Mouse (Mus musculus) spleen, postnatal 10 days (tissue): ENCODE measurements around the gene Olfr16.

Experiments used
- DNase-seq, 2 experiments: peaks; one replicate each; pipeline ENCODE4 v3.0.0; 2021 to 2022; ENCODE audit warnings: low spot score in 2 of 2

The Olfr16 gene

GRCm38 (mm10) chr1:172950160-172950559 is at the start of gene Olfr16:
TSS of gene Olfr16 (plus strand) at chr1:172950409.
- no peak for DNase-seq

DNA sequence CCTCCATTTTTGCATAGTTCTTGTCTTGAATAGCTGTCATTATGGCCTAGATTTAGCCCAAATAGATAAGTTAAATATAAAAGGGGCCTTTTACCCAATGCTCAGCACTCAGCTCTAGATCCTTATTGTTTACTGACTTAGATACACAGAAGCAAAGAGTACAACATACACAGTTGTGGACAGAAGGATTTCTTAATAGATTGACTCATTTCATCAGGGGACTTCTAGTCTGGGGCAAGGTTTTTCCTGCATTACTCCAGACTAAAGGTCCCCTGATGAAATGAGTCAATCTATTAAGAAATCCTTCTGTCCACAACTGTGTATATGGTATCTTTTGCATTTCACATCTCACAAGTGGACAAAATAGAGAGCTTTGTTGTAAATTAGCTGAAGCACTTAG is 46.9 kb upstream of the Olfr16 start:
- DNase-seq: no peak

- no peak for DNase-seq
Observed at GRCm38 (mm10) chr1:172917115-172917514, 33.1 kb upstream of the Olfr16 start.

- no peak for DNase-seq
Observed at GRCm38 (mm10) chr1:172918450-172918849, 31.8 kb upstream of the Olfr16 start.

DNA sequence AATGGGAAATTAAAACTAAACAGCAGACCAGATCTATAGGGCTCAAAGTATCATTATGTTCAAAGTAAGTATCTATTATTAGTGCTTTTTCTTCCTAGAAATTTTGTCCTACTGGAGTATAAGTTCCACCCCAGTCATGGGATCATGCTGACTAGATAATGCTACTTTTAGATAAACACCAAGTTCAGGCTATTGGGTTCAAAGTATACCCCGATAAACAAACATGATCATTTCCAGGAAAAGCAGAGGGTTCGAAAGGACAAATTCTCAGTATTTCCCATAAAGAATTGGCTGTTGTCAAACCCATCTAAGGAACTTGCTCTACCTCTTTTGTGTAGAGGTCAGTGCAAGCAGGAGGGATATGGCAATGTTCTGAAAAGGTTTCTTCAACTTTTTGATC is 18.0 kb upstream of the Olfr16 start:
- no peak for DNase-seq

DNA sequence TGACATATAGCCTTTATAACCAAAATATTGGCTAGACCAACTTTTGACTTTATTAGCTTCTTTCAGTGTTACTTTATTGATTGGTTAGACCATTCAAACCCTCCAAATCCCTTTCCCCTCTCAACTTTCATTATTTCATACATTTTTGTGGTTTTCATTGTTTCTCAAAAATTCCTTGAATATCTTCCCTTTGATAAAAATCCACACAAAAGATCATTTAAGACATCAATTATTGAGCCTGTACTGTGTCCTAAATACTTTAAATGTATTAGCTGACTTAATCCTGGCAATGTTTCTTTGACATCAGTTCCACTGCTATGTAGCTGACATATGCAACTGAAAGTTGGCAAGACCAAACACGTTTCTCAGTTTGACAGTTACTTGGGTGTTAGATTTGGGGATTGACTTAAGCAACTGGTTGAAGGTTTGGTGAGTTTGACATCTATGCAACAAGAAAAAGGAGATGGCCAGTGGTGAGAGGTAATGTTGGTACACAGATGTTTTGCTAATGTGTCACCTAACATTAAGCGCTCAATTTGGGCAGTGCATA is 1.0 kb downstream of the Olfr16 start:
- DNase-seq: no peak

GRCm38 (mm10) chr1:172955376-172955775 is 5.2 kb downstream of the Olfr16 start:
- DNase-seq: no peak

- no peak for DNase-seq
Observed at GRCm38 (mm10) chr1:172960452-172960851, 10.2 kb downstream of the Olfr16 start.

DNA sequence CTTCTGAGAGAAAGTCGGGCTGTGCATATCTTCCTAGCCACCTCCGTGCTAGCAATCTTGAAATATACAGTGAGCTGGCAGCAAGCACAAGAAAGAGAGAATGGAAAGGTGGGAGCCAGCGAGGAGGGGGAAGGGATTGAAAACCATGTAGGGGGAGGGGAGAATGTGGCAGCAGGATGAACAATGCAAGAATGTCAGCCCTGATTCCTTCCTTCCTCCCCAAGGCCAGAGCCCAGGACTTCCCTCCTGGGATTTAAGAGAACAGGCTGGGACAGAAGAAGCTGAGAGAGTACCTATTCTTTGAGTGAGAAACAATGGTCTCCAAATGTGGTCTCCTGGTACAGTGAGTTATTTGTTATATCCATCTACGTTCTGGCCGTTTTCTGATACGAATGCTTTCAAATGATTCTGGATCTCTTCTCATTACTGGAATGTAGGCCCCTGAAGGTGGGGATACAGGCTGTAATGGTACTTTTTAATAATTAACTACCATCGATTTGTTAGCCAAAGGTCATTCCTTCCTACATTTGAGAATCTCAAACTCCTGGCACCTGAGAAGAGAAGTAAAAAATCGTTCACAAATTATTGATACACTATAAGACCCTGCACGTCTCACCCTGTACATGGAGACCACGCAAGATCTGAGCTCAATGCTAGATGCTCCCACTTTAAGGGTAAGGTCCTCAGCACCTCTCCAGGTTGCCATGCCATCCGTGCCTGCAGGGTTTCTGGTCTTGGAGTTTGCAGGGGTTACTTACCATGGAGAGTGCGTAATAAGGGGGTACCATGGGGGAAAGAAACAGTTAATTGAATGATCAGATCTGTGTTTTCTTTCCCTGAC is 39.8 kb downstream of the Olfr16 start:
- no peak for DNase-seq

DNA sequence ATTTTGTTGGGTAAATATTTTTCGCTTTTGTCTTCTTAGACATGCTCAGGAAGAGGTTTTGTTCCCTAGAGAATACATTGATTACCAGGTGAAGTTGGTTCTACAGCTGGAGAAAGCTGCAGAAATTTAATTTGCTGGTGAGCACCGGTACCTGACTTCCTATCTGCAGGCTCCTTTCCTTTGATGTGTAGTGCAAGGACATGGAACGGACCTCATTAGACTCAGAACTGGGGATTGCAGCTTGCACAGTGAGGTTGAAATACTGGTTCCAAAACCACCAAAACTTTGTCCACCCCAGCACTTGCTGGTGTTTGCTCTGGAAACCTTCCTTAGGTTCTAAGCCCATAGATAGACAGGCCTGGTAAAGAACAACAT is 40.4 kb downstream of the Olfr16 start:
- no peak for DNase-seq
